23 mouse cellular contexts compared by ENCODE assay signal in the genomic region with DNA sequence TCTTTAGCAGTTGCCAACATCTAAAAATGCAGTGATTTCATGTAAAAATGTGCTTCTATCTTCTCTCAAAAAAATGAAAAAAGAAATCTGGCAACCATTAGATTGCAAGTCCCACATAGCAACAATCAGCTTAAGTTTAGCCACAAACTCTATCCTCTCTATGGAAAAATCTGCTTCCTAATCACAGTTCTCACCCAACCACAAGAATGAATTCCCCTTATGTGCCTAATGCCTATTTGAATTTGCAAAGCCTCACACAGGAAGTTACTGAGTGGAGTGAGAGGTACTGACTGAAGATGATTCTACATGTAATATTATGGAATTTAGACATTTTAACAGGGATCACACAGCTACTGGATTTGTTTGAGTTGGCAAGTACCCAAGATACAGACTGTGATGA.
DNase-seq lines count a peak whose midpoint lies in the region; ATAC-seq and TF ChIP-seq lines count a peak whose summit lies in the region.
"Had no signal": no experiment of that assay in that cellular context is flagged by ENCODE, and none has a peak within 500 bp of the region (broad histone marks: within the 10 kb centered on the region; RNA-seq: fewer than 3 reads in every experiment).

No protein-coding gene starts in this region.

- TF ChIP-seq CTCF in layer of hippocampus, adult 2 months (conservative IDR thresholded peaks at IDR 0.05) = no peak

- DNase-seq in frontal cortex, postnatal 25 days (ENCODE audit: low spot score in 2 of 2) = no peak
- peak in 1 of 2 experiments; percentile 1 for DNase-seq in layer of hippocampus, adult 2 months (ENCODE audit: low spot score in 2 of 2)
- no peak for DNase-seq in layer of hippocampus, adult 8-10 months (ENCODE audit: low spot score in 2 of 2)
- DNase-seq in 3T3-L1 (ENCODE audit: low read depth, low spot score) (peak; percentile 52), adipocyte (ENCODE audit: low spot score) (peak; percentile 22)
- no peak for DNase-seq in thymus, postnatal 14 days
- no peak for DNase-seq in adrenal gland, postnatal 25 days
- DNase-seq: adrenal gland, postnatal 10 days; cerebellum, adult 11-12 months; cerebellum, adult 8-10 months; cerebellum, postnatal 10 days; gastrocnemius, postnatal 10 days; heart, adult 11 months had no signal

- H3K27ac ChIP-seq in layer of hippocampus, adult 2 months = peak overlapping the region; percentile 39; the same call in 1 of the 2 replicates
- H3K27ac ChIP-seq: embryonic facial prominence, embryonic 12.5 days; forebrain, embryonic 13.5 days; hindbrain, embryonic 12.5 days; hindbrain, embryonic 15.5 days had no signal

- no peak overlapping the region for H3K4me3 ChIP-seq in layer of hippocampus, adult 2 months
- H3K4me3 ChIP-seq: embryonic facial prominence, embryonic 12.5 days; erythroblast, embryonic 14.5 days; forebrain, embryonic 13.5 days; hindbrain, embryonic 12.5 days; hindbrain, embryonic 15.5 days had no signal

- ATAC-seq in frontal cortex, adult (ENCODE audit: low TSS enrichment) = peak; percentile 55
- ATAC-seq: activated CD4-positive, CD25-positive, alpha-beta regulatory T cell, adult 4 months; CD4-positive, CD25-positive, alpha-beta regulatory T cell, adult 4 months; forebrain, embryonic 13.5 days; forebrain, embryonic 16.5 days; intestine, postnatal 0 days had no signal

Comparison
In these comparisons a context has a peak if more than half of its experiments do, and no peak if none do; other contexts are left out.
1. DNase-seq: peak in 3T3-L1 (single experiment) and adipocyte (single experiment); none in frontal cortex, postnatal 25 days (0 of 2), layer of hippocampus, adult 8-10 months (0 of 2), thymus, postnatal 14 days (single experiment) and adrenal gland, postnatal 25 days (single experiment).